Mouse (Mus musculus): ENCODE results near the gene Slc10a1. TPM values are rescaled to one million over a fixed set of nuclear protein-coding genes. Genes with fewer than 3 reads are reported as not detected.

The Slc10a1 gene
- 0.10 TPM in 1 of 2 replicates, not detected in the other for polyA plus RNA-seq (2012; rRNA removed)

GRCm38 (mm10) chr12:80968605-80969004 is at the start of gene Slc10a1:
Slc10a1 (minus strand) TSS chr12:80968705.

GRCm38 (mm10) chr12:80945334-80945995 is 23.0 kb downstream of the Slc10a1 start, which contains the start of gene Srsf5:
Srsf5 (plus strand) TSS chr12:80945504.

Other genes starting within 250 kb of the Slc10a1 start
- 0.13 and 0.14 TPM in 2 replicates for gene Ccdc177, start 208.0 kb downstream of the Slc10a1 start, polyA plus RNA-seq (2012; rRNA removed)
- gene Susd6, start 178.2 kb downstream of the Slc10a1 start, polyA plus RNA-seq (2012; rRNA removed) = 72.5 and 91.5 TPM in 2 replicates
- gene Srsf5, start 23.2 kb downstream of the Slc10a1 start, polyA plus RNA-seq (2012; rRNA removed) = 182 and 242 TPM in 2 replicates
- gene Smoc1, start 58.1 kb upstream of the Slc10a1 start, polyA plus RNA-seq (2012; rRNA removed) = 2.9 and 3.2 TPM in 2 replicates

Measured in colon, adult 2 months (tissue).